Comparison of ENCODE assay signal across 30 mouse cellular contexts in genomic region chr9:79938416-79939206, GRCm38 (mm10).
A peak's percentile ranks its signal among the peaks of the same experiment; 100 is the strongest.
DNase-seq lines count a peak whose midpoint lies in the region; ATAC-seq and TF ChIP-seq lines count a peak whose summit lies in the region.
"Had no signal": no experiment of that assay in that cellular context is flagged by ENCODE, and none has a peak within 500 bp of the region (broad histone marks: within the 10 kb centered on the region; RNA-seq: fewer than 3 reads in every experiment).

No protein-coding gene starts in this region.

- TF ChIP-seq EP300 in heart, postnatal 0 days (IDR thresholded peaks at IDR 0.05; ENCODE audit: low read depth): no peak

- no peak overlapping the region for H3K9ac ChIP-seq in heart, postnatal 0 days (replicated peaks; ENCODE audit: low read depth, low read length)
- H3K9ac ChIP-seq: embryonic facial prominence, embryonic 15.5 days; forebrain, embryonic 12.5 days; forebrain, postnatal 0 days; heart, embryonic 12.5 days; hindbrain, embryonic 12.5 days; intestine, embryonic 15.5 days; limb, embryonic 13.5 days; midbrain, embryonic 15.5 days; neural tube, embryonic 15.5 days had no signal

- peak overlapping the region; percentile 15; the same call in 1 of the 2 replicates for H3K27ac ChIP-seq in heart, postnatal 0 days (ENCODE audit: low read depth)
- H3K27ac ChIP-seq: embryonic facial prominence, embryonic 10.5 days; embryonic facial prominence, embryonic 15.5 days; forebrain, embryonic 12.5 days; hindbrain, embryonic 12.5 days; hindbrain, postnatal 0 days; intestine, embryonic 15.5 days; layer of hippocampus, adult 2 months; limb, embryonic 13.5 days; midbrain, embryonic 10.5 days; midbrain, embryonic 15.5 days; neural tube, embryonic 15.5 days had no signal

- peak; percentile 33; the same call in 1 of the 2 replicates for ATAC-seq in heart, postnatal 0 days (ENCODE audit: insufficient read depth, low read depth)
- ATAC-seq: activated CD4-positive, CD25-positive, alpha-beta regulatory T cell, adult 4 months; forebrain, postnatal 0 days; hindbrain, postnatal 0 days; intestine, embryonic 15.5 days; midbrain, embryonic 15.5 days had no signal

- no peak for TF ChIP-seq CTCF in heart, postnatal 0 days (IDR thresholded peaks at IDR 0.05; ENCODE audit: low read depth)

- DNase-seq in heart, postnatal 0 days (ENCODE audit: low spot score): no peak
- DNase-seq in heart, postnatal 4 days: no peak
- peak; percentile 29 to 38 for DNase-seq in kidney, postnatal 4 days
- DNase-seq in kidney, adult 8-10 months: no peak
- DNase-seq in lung, postnatal 10 days: peak; percentile 19
- no peak for DNase-seq in lung, postnatal 4 days
- DNase-seq: adrenal gland, adult 8-10 months; B cell, adult 2 months; cerebellum, adult 8-10 months; cerebellum, postnatal 25 days; forebrain, postnatal 0 days; gastrocnemius, postnatal 10 days; heart, adult 18-20 months; heart, postnatal 14 days; retina, postnatal 1 day; right cerebral cortex, postnatal 14 days had no signal

- no peaks in the 10 kb centered on the region for H3K9me3 ChIP-seq in heart, postnatal 0 days (replicated peaks; ENCODE audit: control insufficient read depth, low read length)
- H3K9me3 ChIP-seq: embryonic facial prominence, embryonic 10.5 days; embryonic facial prominence, embryonic 15.5 days; forebrain, embryonic 12.5 days; heart, embryonic 12.5 days; hindbrain, embryonic 12.5 days; intestine, embryonic 15.5 days; limb, embryonic 13.5 days; midbrain, embryonic 10.5 days; midbrain, embryonic 15.5 days; neural tube, embryonic 15.5 days had no signal

- 42% methylated on average over 11 of the region's 11 CpGs for WGBS in heart, postnatal 0 days

- no peak overlapping the region for H3K4me3 ChIP-seq in heart, postnatal 0 days (ENCODE audit: low read depth, low read length)
- H3K4me3 ChIP-seq: embryonic facial prominence, embryonic 10.5 days; embryonic facial prominence, embryonic 15.5 days; forebrain, embryonic 12.5 days; heart, embryonic 12.5 days; hindbrain, embryonic 12.5 days; intestine, embryonic 15.5 days; layer of hippocampus, adult 2 months; limb, embryonic 13.5 days; midbrain, embryonic 10.5 days; midbrain, embryonic 15.5 days; neural tube, embryonic 15.5 days had no signal

- H3K4me2 ChIP-seq in heart, postnatal 0 days (ENCODE audit: low read depth, low read length): no peak overlapping the region
- H3K4me2 ChIP-seq: embryonic facial prominence, embryonic 15.5 days; forebrain, embryonic 12.5 days; heart, embryonic 12.5 days; hindbrain, embryonic 12.5 days; intestine, embryonic 15.5 days; limb, embryonic 13.5 days; liver, embryonic 11.5 days; midbrain, embryonic 15.5 days; neural tube, embryonic 15.5 days had no signal

- H3K27me3 ChIP-seq in heart, postnatal 0 days (ENCODE audit: control insufficient read depth, insufficient read depth, low read length): no peaks in the 10 kb centered on the region
- H3K27me3 ChIP-seq: embryonic facial prominence, embryonic 15.5 days; forebrain, embryonic 12.5 days; heart, embryonic 12.5 days; hindbrain, embryonic 12.5 days; intestine, embryonic 15.5 days; limb, embryonic 13.5 days; midbrain, embryonic 15.5 days; neural tube, embryonic 15.5 days had no signal

- peaks cover 17% of the 10 kb centered on the region for H3K4me1 ChIP-seq in heart, postnatal 0 days (ENCODE audit: control insufficient read depth, insufficient read depth)
- H3K4me1 ChIP-seq: embryonic facial prominence, embryonic 15.5 days; forebrain, embryonic 12.5 days; hindbrain, embryonic 12.5 days; intestine, embryonic 15.5 days; limb, embryonic 13.5 days; midbrain, embryonic 10.5 days; midbrain, embryonic 15.5 days; neural tube, embryonic 15.5 days had no signal

- 0 out of 2 replicates have a peak, but pooled peaks cover 6% of the 10 kb centered on the region for H3K36me3 ChIP-seq in heart, postnatal 0 days (replicated peaks; ENCODE audit: control insufficient read depth, insufficient read depth, low read length)
- H3K36me3 ChIP-seq: embryonic facial prominence, embryonic 10.5 days; embryonic facial prominence, embryonic 15.5 days; forebrain, embryonic 12.5 days; heart, embryonic 12.5 days; hindbrain, embryonic 12.5 days; intestine, embryonic 15.5 days; limb, embryonic 13.5 days; midbrain, embryonic 10.5 days; midbrain, embryonic 15.5 days; neural tube, embryonic 15.5 days had no signal

Comparison
In these comparisons a context has a peak if more than half of its experiments do, and no peak if none do; other contexts are left out.
1. DNase-seq: peak in kidney, postnatal 4 days (2 of 2) and lung, postnatal 10 days (single experiment); none in heart, postnatal 0 days (single experiment), heart, postnatal 4 days (single experiment), kidney, adult 8-10 months (0 of 2) and lung, postnatal 4 days (0 of 2).